Mouse (Mus musculus): ENCODE results near the gene Sele.

- TF ChIP-seq CTCF (IDR thresholded peaks at IDR 0.05; ENCODE audit: borderline replicate concordance, insufficient read depth, low read depth, low read length) (no peak), POLR2A (IDR thresholded peaks at IDR 0.05; ENCODE audit: borderline replicate concordance, insufficient read depth, low read length) (no peak)
Observed at GRCm38 (mm10) chr1:164079091-164079490, 31.1 kb downstream of the Sele start.

Measured in cerebellum, adult 2 months (tissue).